Mouse (Mus musculus) midbrain, embryonic 11.5 days (tissue): ENCODE measurements around the gene Cox8b. TPM values are rescaled to one million over a fixed set of nuclear protein-coding genes. Genes with fewer than 3 reads are reported as not detected.

Experiments used
- ATAC-seq: fragments of 200-750 bp; cut with Nextera tagmentation; 2 replicates; pipeline ENCODE4 v1.8.0; 2017; ENCODE audit warnings: moderate TSS enrichment, moderate library complexity; ENCODE audit not compliant: low FRiP score
- DNase-seq: peaks from one replicate; pipeline ENCODE4 v3.0.0; 2015; ENCODE audit warnings: low spot score; ENCODE audit errors: missing footprints
- H3K27ac ChIP-seq: fragments of 300-500 bp; sonication (generic); 2 replicates; pipeline ENCODE4 v1.5.1; 2014; ENCODE audit warnings: low read depth, low read length
- H3K27me3 ChIP-seq: fragments of 300-500 bp; sonication (generic); 2 replicates; pipeline ENCODE4 v1.6.1; 2014; ENCODE audit warnings: mild to moderate bottlenecking, low read length, moderate library complexity, mixed read lengths; ENCODE audit not compliant: control insufficient read depth, insufficient read depth
- H3K36me3 ChIP-seq: fragments of 300-500 bp; sonication (generic); 2 replicates; pipeline ENCODE4 v1.6.1; 2014; ENCODE audit warnings: mild to moderate bottlenecking, low read length, moderate library complexity, mixed read lengths; ENCODE audit not compliant: control insufficient read depth, insufficient read depth
- H3K4me1 ChIP-seq: fragments of 300-500 bp; sonication (generic); 2 replicates; pipeline ENCODE4 v1.6.1; 2014; ENCODE audit warnings: low read length; ENCODE audit not compliant: control insufficient read depth, insufficient read depth
- H3K4me2 ChIP-seq: fragments of 300-500 bp; sonication (generic); 2 replicates; pipeline ENCODE4 v1.6.1; 2014; ENCODE audit warnings: mild to moderate bottlenecking, moderate library complexity
- H3K4me3 ChIP-seq: fragments of 300-500 bp; sonication (generic); 2 replicates; pipeline ENCODE4 v1.5.1; 2014; ENCODE audit warnings: low read depth, low read length
- H3K9ac ChIP-seq: fragments of 300-500 bp; sonication (generic); 2 replicates; pipeline ENCODE4 v1.6.1; 2014; ENCODE audit warnings: low read length
- H3K9me3 ChIP-seq: fragments of 300-500 bp; sonication (generic); 2 replicates; pipeline ENCODE4 v1.6.1; 2016; ENCODE audit warnings: low read length; ENCODE audit not compliant: control insufficient read depth
- WGBS: fragments of 180-500 bp; shearing (Covaris S2); extraction: QIAGEN DNeasy Blood & Tissue Kit; methylation state at CpG from one replicate; pipeline ENCODE4 v1.1.7; 2014; 5-methylcytosine and 5-hydroxymethylcytosine counted together
- polyA plus RNA-seq: library from polyadenylated mRNA; unstranded; fragments of >200 nt; fragmentation: Nextera tagmentation; extraction: Ambion mirVana; gene quantifications from 2 replicates; pipeline ENCODE4 v1.2.1, GENCODE M21; 2014

Gene Cox8b
- polyA plus RNA-seq, 1 experiment from 2014 or later, result not detected

- H3K4me2 ChIP-seq, result no peak overlapping the region
- H3K4me1 ChIP-seq, result 0 out of 2 replicates have a peak, but pooled peaks cover 2% of the 10 kb centered on the region
- H3K9me3 ChIP-seq, result no peaks in the 10 kb centered on the region
- WGBS, result 85% methylated on average over 7 of the region's 7 CpGs
- DNase-seq (no peak), ATAC-seq (no peak)
- no peak overlapping the region for H3K9ac ChIP-seq
- H3K27ac ChIP-seq, result no peak overlapping the region
- H3K4me3 ChIP-seq, result no peak overlapping the region
- H3K27me3 ChIP-seq, result no peaks in the 10 kb centered on the region
- H3K36me3 ChIP-seq, result no peaks in the 10 kb centered on the region
Measured at GRCm38 (mm10) chr7:140907697-140908096, 7.5 kb upstream of the Cox8b start.

- WGBS, result 82% methylated on average over 13 of the region's 13 CpGs
- ATAC-seq, result no peak
- no peak for DNase-seq
- Histone ChIP-seq H3K4me2 (no peak overlapping the region), H3K27ac (no peak overlapping the region), H3K27me3 (no peaks in the 10 kb centered on the region), H3K9me3 (no peaks in the 10 kb centered on the region), H3K9ac (no peak overlapping the region), H3K36me3 (no peaks in the 10 kb centered on the region), H3K4me1 (0 out of 2 replicates have a peak, but pooled peaks cover 2% of the 10 kb centered on the region), H3K4me3 (no peak overlapping the region)
Measured at GRCm38 (mm10) chr7:140907131-140907530, 6.9 kb upstream of the Cox8b start.

GRCm38 (mm10) chr7:140905642-140906081 is 5.4 kb upstream of the Cox8b start:
- Histone ChIP-seq H3K4me3 (no peak overlapping the region), H3K27me3 (no peaks in the 10 kb centered on the region), H3K9ac (no peak overlapping the region), H3K9me3 (no peaks in the 10 kb centered on the region), H3K36me3 (no peaks in the 10 kb centered on the region), H3K4me2 (no peak overlapping the region), H3K4me1 (0 out of 2 replicates have a peak, but pooled peaks cover 2% of the 10 kb centered on the region), H3K27ac (no peak overlapping the region)
- WGBS, result 84% methylated on average over 2 of the region's 2 CpGs
- ATAC-seq (no peak), DNase-seq (no peak)

- Histone ChIP-seq H3K27ac (no peak overlapping the region), H3K4me3 (no peak overlapping the region), H3K36me3 (peaks cover 3% of the 10 kb centered on the region; the same call in 1 of the 2 replicates), H3K9ac (no peak overlapping the region), H3K27me3 (no peaks in the 10 kb centered on the region), H3K9me3 (no peaks in the 10 kb centered on the region), H3K4me1 (no peaks in the 10 kb centered on the region), H3K4me2 (no peak overlapping the region)
- DNase-seq (peak; percentile 98), ATAC-seq (peak; percentile 62)
- 25% methylated on average over 13 of the region's 13 CpGs for WGBS
Measured at GRCm38 (mm10) chr7:140903212-140903611, 3.0 kb upstream of the Cox8b start.

- ATAC-seq, result no peak
- Histone ChIP-seq H3K36me3 (peaks cover 6% of the 10 kb centered on the region; the same call in 1 of the 2 replicates), H3K4me2 (no peak overlapping the region), H3K4me1 (no peaks in the 10 kb centered on the region), H3K9me3 (no peaks in the 10 kb centered on the region), H3K27me3 (no peaks in the 10 kb centered on the region), H3K27ac (no peak overlapping the region), H3K9ac (no peak overlapping the region), H3K4me3 (no peak overlapping the region)
- WGBS, result 80% methylated on average over 15 of the region's 15 CpGs
- DNase-seq, result no peak
Measured at GRCm38 (mm10) chr7:140902036-140902875, 2.0 kb upstream of the Cox8b start.

GRCm38 (mm10) chr7:140899121-140899520 is 1.1 kb downstream of the Cox8b start:
- H3K36me3 ChIP-seq, result peaks cover 8% of the 10 kb centered on the region; the same call in 1 of the 2 replicates
- no peak overlapping the region for H3K4me2 ChIP-seq
- no peak overlapping the region for H3K9ac ChIP-seq
- H3K4me1 ChIP-seq, result no peaks in the 10 kb centered on the region
- H3K27ac ChIP-seq, result no peak overlapping the region
- WGBS, result 87% methylated on average over 3 of the region's 3 CpGs
- no peaks in the 10 kb centered on the region for H3K9me3 ChIP-seq
- H3K4me3 ChIP-seq, result no peak overlapping the region
- DNase-seq (no peak), ATAC-seq (no peak)
- no peaks in the 10 kb centered on the region for H3K27me3 ChIP-seq

GRCm38 (mm10) chr7:140897863-140898262 is 2.4 kb downstream of the Cox8b start:
- no peaks in the 10 kb centered on the region for H3K9me3 ChIP-seq
- H3K27me3 ChIP-seq, result no peaks in the 10 kb centered on the region
- no peak overlapping the region for H3K4me2 ChIP-seq
- no peak overlapping the region for H3K4me3 ChIP-seq
- no peak for ATAC-seq
- WGBS, result 92% methylated on average over 7 of the region's 7 CpGs
- peaks cover 12% of the 10 kb centered on the region; the same call in 1 of the 2 replicates for H3K36me3 ChIP-seq
- DNase-seq, result no peak
- no peaks in the 10 kb centered on the region for H3K4me1 ChIP-seq
- H3K27ac ChIP-seq, result no peak overlapping the region
- H3K9ac ChIP-seq, result no peak overlapping the region

- Histone ChIP-seq H3K9me3 (no peaks in the 10 kb centered on the region), H3K36me3 (peaks cover 26% of the 10 kb centered on the region), H3K9ac (no peak overlapping the region), H3K4me1 (no peaks in the 10 kb centered on the region), H3K4me3 (no peak overlapping the region), H3K27ac (no peak overlapping the region), H3K4me2 (no peak overlapping the region), H3K27me3 (no peaks in the 10 kb centered on the region)
- ATAC-seq (no peak), DNase-seq (no peak)
- WGBS, result 95% methylated on average over 3 of the region's 3 CpGs
Measured at GRCm38 (mm10) chr7:140894611-140895010, 5.6 kb downstream of the Cox8b start.

GRCm38 (mm10) chr7:140894031-140894430 is 6.2 kb downstream of the Cox8b start:
- Histone ChIP-seq H3K9me3 (no peaks in the 10 kb centered on the region), H3K9ac (no peak overlapping the region), H3K4me1 (no peaks in the 10 kb centered on the region), H3K4me3 (no peak overlapping the region), H3K27ac (no peak overlapping the region), H3K4me2 (no peak overlapping the region), H3K27me3 (no peaks in the 10 kb centered on the region), H3K36me3 (peaks cover 27% of the 10 kb centered on the region)
- no peak for ATAC-seq
- DNase-seq, result no peak
- WGBS, result 93% methylated on average over 7 of the region's 7 CpGs
